Mouse (Mus musculus): Measurements from ENCODE around the gene Ttc28. TPM values are rescaled to one million over a fixed set of nuclear protein-coding genes. Genes with fewer than 3 reads are reported as not detected.

Gene Ttc28
- polyA plus RNA-seq, 1 experiment = 14.4 TPM

DNA sequence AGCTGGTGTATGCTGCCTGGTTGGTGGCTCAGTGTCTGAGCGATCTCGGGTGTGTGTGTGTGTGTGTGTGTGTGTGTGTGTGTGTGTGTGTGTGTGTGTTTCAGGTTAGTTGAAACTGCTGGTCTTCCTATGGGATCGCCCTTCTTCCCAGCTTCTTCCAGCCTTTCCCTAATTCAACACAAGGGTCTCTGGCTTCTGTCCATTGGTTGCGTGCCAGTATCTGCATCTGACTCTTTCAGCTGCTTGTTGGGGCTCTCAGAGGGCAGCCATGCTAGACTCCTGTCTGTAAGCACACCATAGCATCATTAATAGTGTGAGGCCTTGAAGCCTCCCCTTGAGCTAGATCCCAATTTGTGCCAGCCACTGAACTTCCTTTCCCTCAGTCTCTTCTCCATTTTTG, 49.7 kb downstream of the Ttc28 start:
- no peak overlapping the region for H3K4me3 ChIP-seq (replicated peaks; ENCODE audit: extremely low read depth, low read depth, low read length)
- no peaks in the 10 kb centered on the region for H3K4me1 ChIP-seq (ENCODE audit: control insufficient read depth, insufficient read depth, low read length)
- 86% methylated on average over 4 of the region's 4 CpGs for WGBS
- TF ChIP-seq POLR2A (IDR thresholded peaks at IDR 0.05; ENCODE audit: borderline replicate concordance, extremely low read depth, low read depth, low read length) (no peak), CTCF (IDR thresholded peaks at IDR 0.05; ENCODE audit: insufficient read depth, low read length) (no peak)
- DNase-seq = no peak

DNA sequence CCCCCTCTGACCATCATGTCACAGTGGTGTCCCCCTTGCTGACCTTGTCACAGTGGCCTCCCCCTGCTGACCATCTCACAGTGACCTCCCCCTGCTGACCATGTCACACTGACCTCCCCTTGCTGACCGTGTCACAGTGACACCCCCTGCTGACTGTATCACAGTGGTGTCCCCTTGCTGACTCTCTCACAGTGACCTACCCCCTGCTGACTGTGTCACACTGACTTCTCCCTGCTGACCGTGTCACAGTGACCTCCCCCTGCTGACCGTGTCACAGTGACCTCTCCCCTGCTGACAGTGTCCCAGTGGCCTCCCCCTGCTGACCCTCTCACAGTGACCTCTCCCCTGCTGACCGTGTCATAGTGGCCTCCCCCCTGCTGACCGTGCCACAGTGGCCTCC, 57.0 kb downstream of the Ttc28 start:
- DNase-seq = no peak
- H3K4me1 ChIP-seq (ENCODE audit: control insufficient read depth, insufficient read depth, low read length) = no peaks in the 10 kb centered on the region
- WGBS = 70% methylated on average over 5 of the region's 5 CpGs
- TF ChIP-seq POLR2A (IDR thresholded peaks at IDR 0.05; ENCODE audit: borderline replicate concordance, extremely low read depth, low read depth, low read length) = no peak
- TF ChIP-seq CTCF (IDR thresholded peaks at IDR 0.05; ENCODE audit: insufficient read depth, low read length) = no peak
- H3K4me3 ChIP-seq (replicated peaks; ENCODE audit: extremely low read depth, low read depth, low read length) = no peak overlapping the region

GRCm38 (mm10) chr5:110944326-110944725, 64.7 kb downstream of the Ttc28 start:
- DNase-seq = no peak
- H3K4me3 ChIP-seq (replicated peaks; ENCODE audit: extremely low read depth, low read depth, low read length) = no peak overlapping the region

GRCm38 (mm10) chr5:110948476-110949399, 69.1 kb downstream of the Ttc28 start:
- WGBS = 77% methylated on average over 12 of the region's 12 CpGs
- no peak for DNase-seq
- no peaks in the 10 kb centered on the region for H3K4me1 ChIP-seq (ENCODE audit: control insufficient read depth, insufficient read depth, low read length)
- TF ChIP-seq POLR2A (IDR thresholded peaks at IDR 0.05; ENCODE audit: borderline replicate concordance, extremely low read depth, low read depth, low read length) = no peak
- TF ChIP-seq CTCF (IDR thresholded peaks at IDR 0.05; ENCODE audit: insufficient read depth, low read length) = no peak
- H3K4me3 ChIP-seq (replicated peaks; ENCODE audit: extremely low read depth, low read depth, low read length) = no peak overlapping the region

More at GRCm38 (mm10) chr5:110944326-110944725, 64.7 kb downstream of the Ttc28 start:
- H3K4me1 ChIP-seq (ENCODE audit: control insufficient read depth, insufficient read depth, low read length) = no peaks in the 10 kb centered on the region
- TF ChIP-seq CTCF (IDR thresholded peaks at IDR 0.05; ENCODE audit: insufficient read depth, low read length) = no peak
- 92% methylated on average over 8 of the region's 8 CpGs for WGBS

- TF ChIP-seq CTCF (IDR thresholded peaks at IDR 0.05; ENCODE audit: insufficient read depth, low read length) (no peak), POLR2A (IDR thresholded peaks at IDR 0.05; ENCODE audit: borderline replicate concordance, extremely low read depth, low read depth, low read length) (no peak)
- DNase-seq = no peak
- Histone ChIP-seq H3K4me3 (replicated peaks; ENCODE audit: extremely low read depth, low read depth, low read length) (no peak overlapping the region), H3K4me1 (ENCODE audit: control insufficient read depth, insufficient read depth, low read length) (no peaks in the 10 kb centered on the region)
- 50% methylated on average over 3 of the region's 3 CpGs for WGBS
These were observed 70.2 kb downstream of the Ttc28 start for GRCm38 (mm10) chr5:110949791-110950190.

DNA sequence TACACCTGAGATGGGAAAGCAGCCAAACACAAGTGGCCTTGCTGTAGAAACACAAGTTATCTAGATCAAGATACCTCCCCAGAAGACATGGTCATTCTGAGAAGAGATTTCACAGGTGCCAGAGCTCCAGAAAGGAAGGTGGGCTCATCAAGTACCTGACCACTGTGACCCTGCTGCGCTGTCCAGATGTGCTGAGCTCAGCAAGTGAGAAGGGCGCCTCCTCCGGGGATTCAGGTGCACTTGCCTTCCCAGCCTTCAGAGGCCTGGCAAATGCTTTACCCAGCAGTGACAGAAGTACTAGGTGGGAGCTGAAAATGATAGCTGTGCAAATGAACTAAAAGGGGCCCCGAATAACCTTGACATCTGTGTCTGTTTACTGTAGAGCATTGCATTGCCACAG, 78.6 kb downstream of the Ttc28 start:
- no peak for DNase-seq
- WGBS = 84% methylated on average over 4 of the region's 4 CpGs
- TF ChIP-seq CTCF (IDR thresholded peaks at IDR 0.05; ENCODE audit: insufficient read depth, low read length) (no peak), POLR2A (IDR thresholded peaks at IDR 0.05; ENCODE audit: borderline replicate concordance, extremely low read depth, low read depth, low read length) (no peak)
- Histone ChIP-seq H3K4me3 (replicated peaks; ENCODE audit: extremely low read depth, low read depth, low read length) (no peak overlapping the region), H3K4me1 (ENCODE audit: control insufficient read depth, insufficient read depth, low read length) (no peaks in the 10 kb centered on the region)

- TF ChIP-seq CTCF (IDR thresholded peaks at IDR 0.05; ENCODE audit: insufficient read depth, low read length) = no peak
- no peak for TF ChIP-seq POLR2A (IDR thresholded peaks at IDR 0.05; ENCODE audit: borderline replicate concordance, extremely low read depth, low read depth, low read length)
- Histone ChIP-seq H3K4me3 (replicated peaks; ENCODE audit: extremely low read depth, low read depth, low read length) (no peak overlapping the region), H3K4me1 (ENCODE audit: control insufficient read depth, insufficient read depth, low read length) (no peaks in the 10 kb centered on the region)
- 46% methylated on average over 4 of the region's 4 CpGs for WGBS
- DNase-seq = no peak
These were observed 80.5 kb downstream of the Ttc28 start for GRCm38 (mm10) chr5:110960067-110960466.

GRCm38 (mm10) chr5:110960890-110961289, 81.3 kb downstream of the Ttc28 start:
- Histone ChIP-seq H3K4me3 (replicated peaks; ENCODE audit: extremely low read depth, low read depth, low read length) (no peak overlapping the region), H3K4me1 (ENCODE audit: control insufficient read depth, insufficient read depth, low read length) (no peaks in the 10 kb centered on the region)
- WGBS = 65% methylated on average over 4 of the region's 4 CpGs
- no peak for DNase-seq
- TF ChIP-seq CTCF (IDR thresholded peaks at IDR 0.05; ENCODE audit: insufficient read depth, low read length) = no peak
- no peak for TF ChIP-seq POLR2A (IDR thresholded peaks at IDR 0.05; ENCODE audit: borderline replicate concordance, extremely low read depth, low read depth, low read length)

GRCm38 (mm10) chr5:110967483-110968055, 88.0 kb downstream of the Ttc28 start:
- H3K4me1 ChIP-seq (ENCODE audit: control insufficient read depth, insufficient read depth, low read length) = no peaks in the 10 kb centered on the region; the same call in 1 of the 2 replicates
- TF ChIP-seq CTCF (IDR thresholded peaks at IDR 0.05; ENCODE audit: insufficient read depth, low read length) (no peak), POLR2A (IDR thresholded peaks at IDR 0.05; ENCODE audit: borderline replicate concordance, extremely low read depth, low read depth, low read length) (no peak)
- no peak overlapping the region for H3K4me3 ChIP-seq (replicated peaks; ENCODE audit: extremely low read depth, low read depth, low read length)
- no peak for DNase-seq
- 84% methylated on average over 11 of the region's 11 CpGs for WGBS

GRCm38 (mm10) chr5:110968566-110968965, 89.0 kb downstream of the Ttc28 start:
- TF ChIP-seq CTCF (IDR thresholded peaks at IDR 0.05; ENCODE audit: insufficient read depth, low read length) (no peak), POLR2A (IDR thresholded peaks at IDR 0.05; ENCODE audit: borderline replicate concordance, extremely low read depth, low read depth, low read length) (no peak)
- H3K4me3 ChIP-seq (replicated peaks; ENCODE audit: extremely low read depth, low read depth, low read length) = no peak overlapping the region
- no peak for DNase-seq
- no peaks in the 10 kb centered on the region; the same call in 1 of the 2 replicates for H3K4me1 ChIP-seq (ENCODE audit: control insufficient read depth, insufficient read depth, low read length)
- WGBS = 68% methylated on average over 1 of the region's 1 CpGs
